Mouse (Mus musculus) bone marrow macrophage, adult 2 months (primary cell): ENCODE data around the gene Baz1a.

Experiments
- CTCF ChIP-seq: IDR thresholded peaks from 2 replicates; pipeline ENCODE4 v1.5.1; 2012; ENCODE audit warnings: low read depth, mild to moderate bottlenecking, low read length, moderate library complexity
- POLR2A ChIP-seq: IDR thresholded peaks from 2 replicates; pipeline ENCODE4 v1.6.1; 2012; ENCODE audit warnings: mild to moderate bottlenecking, low read depth, low read length, borderline replicate concordance

GRCm38 (mm10) chr12:54982935-54983715, 31.0 kb downstream of the Baz1a start:
- TF ChIP-seq POLR2A (no peak), CTCF (no peak)
